Mouse (Mus musculus) left cerebral cortex, adult 9 months (tissue): ENCODE results near the gene Elfn2.

Experiments used
- DNase-seq, 2 experiments: peaks; one replicate each; pipeline ENCODE4 v3.0.0; 2022; ENCODE audit warnings: low spot score in 2 of 2

The Elfn2 gene

GRCm38 (mm10) chr15:78718290-78719250 lies at the start of gene Elfn2:
Elfn2 (minus strand) TSS chr15:78718771.
- no peak for DNase-seq

- no peak for DNase-seq
Measured at GRCm38 (mm10) chr15:78763704-78764103, 45.1 kb upstream of the Elfn2 start.

- no peak for DNase-seq
Measured at GRCm38 (mm10) chr15:78763210-78763609, 44.6 kb upstream of the Elfn2 start.

- DNase-seq: no peak
Measured at GRCm38 (mm10) chr15:78761112-78761511, 42.5 kb upstream of the Elfn2 start.

- no peak for DNase-seq
Measured at GRCm38 (mm10) chr15:78758132-78758531, 39.6 kb upstream of the Elfn2 start.

GRCm38 (mm10) chr15:78755966-78756725 lies 37.6 kb upstream of the Elfn2 start:
- DNase-seq: no peak

- DNase-seq: no peak
Measured at GRCm38 (mm10) chr15:78755226-78755625, 36.7 kb upstream of the Elfn2 start.

GRCm38 (mm10) chr15:78754144-78754543 lies 35.6 kb upstream of the Elfn2 start:
- no peak for DNase-seq

- DNase-seq: no peak
Measured at GRCm38 (mm10) chr15:78752991-78753390, 34.4 kb upstream of the Elfn2 start.

GRCm38 (mm10) chr15:78750608-78751350 lies 32.2 kb upstream of the Elfn2 start:
- no peak for DNase-seq

- DNase-seq: no peak
Measured at GRCm38 (mm10) chr15:78749855-78750254, 31.3 kb upstream of the Elfn2 start.

GRCm38 (mm10) chr15:78744206-78744605 lies 25.6 kb upstream of the Elfn2 start:
- DNase-seq: peak in 1 of 2 experiments; percentile 87

- no peak for DNase-seq
Measured at GRCm38 (mm10) chr15:78742831-78743230, 24.3 kb upstream of the Elfn2 start.

GRCm38 (mm10) chr15:78740662-78741061 lies 22.1 kb upstream of the Elfn2 start:
- DNase-seq: no peak

- DNase-seq: no peak
Measured at GRCm38 (mm10) chr15:78737146-78737545, 18.6 kb upstream of the Elfn2 start.

GRCm38 (mm10) chr15:78736681-78737100 lies 18.1 kb upstream of the Elfn2 start:
- no peak for DNase-seq

GRCm38 (mm10) chr15:78736181-78736579 lies 17.6 kb upstream of the Elfn2 start:
- DNase-seq: peak in 1 of 2 experiments; percentile 8

GRCm38 (mm10) chr15:78735431-78736180 lies 17.0 kb upstream of the Elfn2 start:
- peak in 1 of 2 experiments; percentile 11 for DNase-seq

- no peak for DNase-seq
Measured at GRCm38 (mm10) chr15:78731830-78732229, 13.3 kb upstream of the Elfn2 start.

- DNase-seq: no peak
Measured at GRCm38 (mm10) chr15:78730315-78731049, 11.9 kb upstream of the Elfn2 start.
